Mouse (Mus musculus): Measurements from ENCODE around the gene Xrcc1.

The Xrcc1 gene

GRCm38 (mm10) chr7:24566206-24566605 lies 20.1 kb downstream of the Xrcc1 start:
- no peak for DNase-seq

- no peak for DNase-seq
Measured at GRCm38 (mm10) chr7:24568512-24568911, 22.4 kb downstream of the Xrcc1 start.

GRCm38 (mm10) chr7:24571071-24571470 lies 25.0 kb downstream of the Xrcc1 start:
- peak; percentile 27 to 32 for DNase-seq

GRCm38 (mm10) chr7:24572455-24572854 lies 26.4 kb downstream of the Xrcc1 start:
- no peak for DNase-seq

- DNase-seq: no peak
Measured at GRCm38 (mm10) chr7:24574224-24574796, 28.2 kb downstream of the Xrcc1 start.

GRCm38 (mm10) chr7:24577811-24578210 lies 31.7 kb downstream of the Xrcc1 start:
- no peak for DNase-seq

GRCm38 (mm10) chr7:24584876-24585275 lies 38.8 kb downstream of the Xrcc1 start:
- no peak for DNase-seq

- DNase-seq: no peak
Measured at GRCm38 (mm10) chr7:24585995-24586394, 39.9 kb downstream of the Xrcc1 start.

- DNase-seq: peak; percentile 37
Measured at GRCm38 (mm10) chr7:24586828-24587227, 40.7 kb downstream of the Xrcc1 start.

GRCm38 (mm10) chr7:24587330-24588105 lies 41.4 kb downstream of the Xrcc1 start, which contains the start of the genes Ethe1 and Zfp575:
TSS of gene Ethe1 (plus strand) at chr7:24587543.
TSS of gene Zfp575 (minus strand) at chr7:24587641.
- peak; percentile 30 to 32 for DNase-seq

- DNase-seq: peak; percentile 26 to 31
Measured at GRCm38 (mm10) chr7:24588336-24588735, 42.2 kb downstream of the Xrcc1 start.

GRCm38 (mm10) chr7:24591735-24592134 lies 45.6 kb downstream of the Xrcc1 start:
- no peak for DNase-seq

- no peak for DNase-seq
Measured at GRCm38 (mm10) chr7:24592163-24592562, 46.1 kb downstream of the Xrcc1 start.

GRCm38 (mm10) chr7:24592781-24593180 lies 46.7 kb downstream of the Xrcc1 start:
- DNase-seq: no peak

- peak; percentile 75 for DNase-seq
Measured at GRCm38 (mm10) chr7:24593621-24594308, 47.7 kb downstream of the Xrcc1 start.

- no peak for DNase-seq
Measured at GRCm38 (mm10) chr7:24594309-24594803, 48.3 kb downstream of the Xrcc1 start.

- no peak for DNase-seq
Measured at GRCm38 (mm10) chr7:24595464-24595863, 49.4 kb downstream of the Xrcc1 start.

GRCm38 (mm10) chr7:24598121-24598520 lies 52.0 kb downstream of the Xrcc1 start:
- DNase-seq: no peak

GRCm38 (mm10) chr7:24599211-24600067 lies 53.4 kb downstream of the Xrcc1 start:
- peak; percentile 47 to 48 for DNase-seq

GRCm38 (mm10) chr7:24600941-24601597 lies 55.0 kb downstream of the Xrcc1 start:
- peak; percentile 93 for DNase-seq

GRCm38 (mm10) chr7:24605561-24605960 lies 59.5 kb downstream of the Xrcc1 start:
- no peak for DNase-seq

GRCm38 (mm10) chr7:24606046-24606445 lies 60.0 kb downstream of the Xrcc1 start:
- no peak for DNase-seq

Measured in B cell, adult 2 months (primary cell).